Mouse (Mus musculus): ENCODE measurements around the gene Sox4.

Gene Sox4

GRCm38 (mm10) chr13:28946565-28947135, 6.9 kb downstream of the Sox4 start:
- no peak for DNase-seq

GRCm38 (mm10) chr13:28945681-28946080, 7.8 kb downstream of the Sox4 start:
- no peak for DNase-seq

- peak in 1 of 2 experiments; percentile 15 for DNase-seq
These were observed 10.6 kb downstream of the Sox4 start for GRCm38 (mm10) chr13:28942926-28943325.

- DNase-seq = no peak
These were observed 11.4 kb downstream of the Sox4 start for GRCm38 (mm10) chr13:28941983-28942630.

GRCm38 (mm10) chr13:28933375-28933774, 20.1 kb downstream of the Sox4 start:
- no peak for DNase-seq

- DNase-seq = no peak
These were observed 21.7 kb downstream of the Sox4 start for GRCm38 (mm10) chr13:28931776-28932175.

GRCm38 (mm10) chr13:28931266-28931665, 22.2 kb downstream of the Sox4 start:
- no peak for DNase-seq

GRCm38 (mm10) chr13:28930364-28930763, 23.1 kb downstream of the Sox4 start:
- DNase-seq = no peak

- DNase-seq = no peak
These were observed 23.6 kb downstream of the Sox4 start for GRCm38 (mm10) chr13:28929936-28930335.

- no peak for DNase-seq
These were observed 30.4 kb downstream of the Sox4 start for GRCm38 (mm10) chr13:28923136-28923535.

GRCm38 (mm10) chr13:28917379-28918250, 35.9 kb downstream of the Sox4 start:
- no peak for DNase-seq

- no peak for DNase-seq
These were observed 39.9 kb downstream of the Sox4 start for GRCm38 (mm10) chr13:28913656-28914055.

GRCm38 (mm10) chr13:28906981-28907380, 46.5 kb downstream of the Sox4 start:
- DNase-seq = no peak

All from thymus, postnatal 36 days (tissue).